In the genomic region with DNA sequence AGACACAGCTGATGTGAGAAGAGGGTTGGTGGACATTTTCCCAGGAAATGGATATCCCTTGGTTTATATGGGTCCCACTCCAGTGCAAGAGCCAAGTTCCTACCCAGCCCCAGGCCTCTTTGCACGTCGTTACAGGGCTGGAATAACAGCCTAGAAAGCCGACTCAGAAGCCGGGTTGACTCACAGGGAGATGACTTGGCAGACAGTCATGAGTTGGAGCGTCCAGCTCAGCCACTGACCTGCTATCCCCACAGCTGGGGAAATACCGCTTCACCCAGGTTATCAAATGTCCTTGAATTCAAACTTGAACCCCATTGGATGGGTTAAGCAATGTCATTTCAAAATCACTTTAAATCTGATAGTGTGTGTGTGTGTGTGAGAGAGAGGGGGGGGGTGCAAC, we compare ENCODE assay signal across 16 mouse cellular contexts. TPM values are rescaled to one million over a fixed set of nuclear protein-coding genes. Genes with fewer than 3 reads are reported as not detected.
DNase-seq lines count a peak whose midpoint lies in the region; ATAC-seq and TF ChIP-seq lines count a peak whose summit lies in the region.
"Had no signal": no experiment of that assay in that cellular context is flagged by ENCODE, and none has a peak within 500 bp of the region (broad histone marks: within the 10 kb centered on the region; RNA-seq: fewer than 3 reads in every experiment).

No protein-coding gene starts in this region.

- H3K9me3 ChIP-seq in liver, embryonic 12.5 days (replicated peaks): no peaks in the 10 kb centered on the region
- H3K9me3 ChIP-seq: embryonic facial prominence, embryonic 13.5 days; stomach, embryonic 15.5 days had no signal

- peak; percentile 81 to 86 for DNase-seq in adrenal gland, adult (ENCODE audit: inconsistent age in 2 of 2, low spot score in 1 of 2)
- no peak for DNase-seq in adrenal gland, postnatal 4 days (ENCODE audit: low spot score in 2 of 2)
- DNase-seq in liver, adult 2 months (ENCODE audit: extremely low read depth, low read depth, low spot score): peak; percentile 86
- DNase-seq in adrenal gland, adult 2 months: peak; percentile 88
- DNase-seq in gastrocnemius, postnatal 14 days: peak; percentile 65
- no peak for DNase-seq in spleen, adult 18-20 months
- DNase-seq in layer of hippocampus, adult 9-10 months (ENCODE audit: low spot score): no peak
- DNase-seq: cerebellum, postnatal 36 days; kidney, adult 9 months; lung, postnatal 14 days; midbrain, embryonic 14.5 days; thymus, postnatal 14 days had no signal

- TF ChIP-seq POLR2A in liver, adult 2 months (IDR thresholded peaks at IDR 0.05; ENCODE audit: extremely low read depth, insufficient read depth, low read length): no peak

- no peak overlapping the region for H3K4me3 ChIP-seq in liver, adult 2 months (ENCODE audit: insufficient read depth, low read depth, low read length)
- no peak overlapping the region for H3K4me3 ChIP-seq in liver, embryonic 12.5 days
- H3K4me3 ChIP-seq: embryonic facial prominence, embryonic 13.5 days; stomach, embryonic 15.5 days had no signal

- TF ChIP-seq CTCF in liver, adult 2 months (IDR thresholded peaks at IDR 0.05; ENCODE audit: low read depth, low read length): no peak

- intact Hi-C loops in gastrocnemius, postnatal 14 days (cut with DNase I; ENCODE audit: low total_unique reads): no loop called here

- no peak for ATAC-seq in liver, embryonic 12.5 days
- ATAC-seq: hindbrain, postnatal 0 days had no signal

- H3K27me3 ChIP-seq in liver, adult 2 months (ENCODE audit: control insufficient read depth, insufficient read depth, low read length): no peaks in the 10 kb centered on the region
- H3K27me3 ChIP-seq in liver, embryonic 12.5 days (replicated peaks): no peaks in the 10 kb centered on the region; the same call in 1 of the 2 replicates
- H3K27me3 ChIP-seq: embryonic facial prominence, embryonic 13.5 days; stomach, embryonic 15.5 days had no signal

- H3K4me2 ChIP-seq in liver, embryonic 12.5 days: no peak overlapping the region
- H3K4me2 ChIP-seq: embryonic facial prominence, embryonic 13.5 days; stomach, embryonic 15.5 days had no signal

- no peaks in the 10 kb centered on the region for H3K79me2 ChIP-seq in liver, adult 2 months (ENCODE audit: control insufficient read depth, insufficient read depth, low read length)

- no peak overlapping the region for H3K9ac ChIP-seq in liver, adult 2 months (ENCODE audit: low read depth, low read length)
- no peak overlapping the region for H3K9ac ChIP-seq in liver, embryonic 12.5 days
- H3K9ac ChIP-seq: embryonic facial prominence, embryonic 13.5 days; stomach, embryonic 15.5 days had no signal

- WGBS in liver, adult 2 months: 14% methylated on average over 6 of the region's 6 CpGs
- 72% methylated on average over 6 of the region's 6 CpGs for WGBS in liver, embryonic 12.5 days (ENCODE audit: insufficient replicate concordance)

- H3K27ac ChIP-seq in liver, adult 2 months (replicated peaks; ENCODE audit: insufficient read depth, low read depth, low read length): no peak overlapping the region
- H3K27ac ChIP-seq in liver, embryonic 12.5 days: no peak overlapping the region
- H3K27ac ChIP-seq: embryonic facial prominence, embryonic 13.5 days; hindbrain, postnatal 0 days; stomach, embryonic 15.5 days had no signal

- H3K36me3 ChIP-seq in liver, adult 2 months (ENCODE audit: control insufficient read depth, insufficient read depth, low read length): no peaks in the 10 kb centered on the region
- H3K36me3 ChIP-seq in liver, embryonic 12.5 days: no peaks in the 10 kb centered on the region
- H3K36me3 ChIP-seq: embryonic facial prominence, embryonic 13.5 days; stomach, embryonic 15.5 days had no signal

- peaks cover 5% of the 10 kb centered on the region; the same call in 1 of the 2 replicates for H3K4me1 ChIP-seq in liver, adult 2 months (ENCODE audit: control insufficient read depth, insufficient read depth, low read length)
- peaks cover 13% of the 10 kb centered on the region for H3K4me1 ChIP-seq in liver, embryonic 12.5 days

RNA-seq across cellular contexts. Expression of a gene that starts 29.9 kb away (rescaled TPM):
- total RNA-seq in adrenal gland, postnatal 4 days (2021): 10 to 100 TPM; 75.1 to 78.2 TPM
- 18.0 and 23.2 TPM in 2 replicates for total RNA-seq in liver, adult 2 months (2014; rRNA removed)
- 10.0 and 13.7 TPM in 2 replicates for polyA plus RNA-seq in liver, adult 2 months (2012; rRNA removed)
- 18.0 and 19.4 TPM in 2 replicates for polyA plus RNA-seq in liver, embryonic 12.5 days (2016; fragmentation: Nextera tagmentation; extraction: Ambion mirVana)
- 10 to 100 TPM; 59.8 to 61.8 TPM for total RNA-seq in adrenal gland, adult 2 months (2021)
- 21.7 and 23.2 TPM in 2 replicates for polyA plus RNA-seq in adrenal gland, adult 2 months (2012; rRNA removed)
- total RNA-seq in gastrocnemius, postnatal 14 days (2021): 10 to 100 TPM; 27.1 to 29.7 TPM

RNA-seq across cellular contexts. Expression of a gene that starts 34.8 kb away (rescaled TPM):
- 10 to 100 TPM; 10.8 to 11.3 TPM for total RNA-seq in adrenal gland, postnatal 4 days (2021)
- total RNA-seq in liver, adult 2 months (2014; rRNA removed): 0.37 and 0.54 TPM in 2 replicates
- polyA plus RNA-seq in liver, adult 2 months (2012; rRNA removed): 0.09 and 0.22 TPM in 2 replicates
- 0.10 and 0.13 TPM in 2 replicates for polyA plus RNA-seq in liver, embryonic 12.5 days (2016; fragmentation: Nextera tagmentation; extraction: Ambion mirVana)
- total RNA-seq in adrenal gland, adult 2 months (2021): 1 to 10 TPM; 4.3 to 6.0 TPM
- 2.5 and 2.8 TPM in 2 replicates for polyA plus RNA-seq in adrenal gland, adult 2 months (2012; rRNA removed)
- under 1 TPM; 0.11 to 0.31 TPM for total RNA-seq in gastrocnemius, postnatal 14 days (2021)

Comparison
In these comparisons a context has a peak if more than half of its experiments do, and no peak if none do; other contexts are left out.
1. DNase-seq: peak in adrenal gland, adult (2 of 2), liver, adult 2 months (single experiment), adrenal gland, adult 2 months (single experiment) and gastrocnemius, postnatal 14 days (single experiment); none in adrenal gland, postnatal 4 days (0 of 2), spleen, adult 18-20 months (0 of 2) and layer of hippocampus, adult 9-10 months (single experiment).